Mouse (Mus musculus) embryonic fibroblast, embryonic 13.5 days (primary cell): Measurements from ENCODE around the gene Ldb1. TPM values are rescaled to one million over a fixed set of nuclear protein-coding genes. Genes with fewer than 3 reads are reported as not detected.

ENCODE experiments used
- H3K27ac ChIP-seq: 2 replicates; pipeline ENCODE4 v1.5.1; 2012; ENCODE audit warnings: low read length, control low read depth, inconsistent platforms; ENCODE audit not compliant: insufficient read depth
- H3K4me1 ChIP-seq: 2 replicates; pipeline ENCODE4 v1.6.1; 2011; ENCODE audit warnings: low read length; ENCODE audit not compliant: control insufficient read depth, insufficient read depth
- H3K4me3 ChIP-seq: 2 replicates; pipeline ENCODE4 v1.5.1; 2011; ENCODE audit warnings: mild to moderate bottlenecking, control low read depth, low read length; ENCODE audit not compliant: insufficient read depth
- CTCF ChIP-seq: IDR thresholded peaks from 2 replicates; pipeline ENCODE4 v1.5.1; 2011; ENCODE audit warnings: mild to moderate bottlenecking, control low read depth, low read length, moderate library complexity, borderline replicate concordance; ENCODE audit not compliant: insufficient read depth
- POLR2A ChIP-seq: IDR thresholded peaks from 2 replicates; pipeline ENCODE4 v1.6.1; 2011; ENCODE audit warnings: low read depth, mild to moderate bottlenecking, control low read depth, low read length, moderate library complexity
- polyA plus RNA-seq: library from polyadenylated mRNA; stranded (reverse); fragments of >200 nt; gene quantifications from 2 replicates; pipeline ENCODE4 v1.2.4, GENCODE M21; 2011; ENCODE audit warnings: low read depth; ENCODE audit not compliant: missing spikeins, insufficient read length

Ldb1 gene
- polyA plus RNA-seq, 1 experiment = 124 TPM

- H3K4me1 ChIP-seq = peaks cover 10% of the 10 kb centered on the region; the same call in 1 of the 2 replicates
- peak overlapping the region; percentile 86 for H3K4me3 ChIP-seq
- H3K27ac ChIP-seq = no peak overlapping the region
- TF ChIP-seq CTCF = no peak
Observed at GRCm38 (mm10) chr19:46038851-46039260, 6.2 kb downstream of the Ldb1 start.

GRCm38 (mm10) chr19:46037925-46038850 lies 6.8 kb downstream of the Ldb1 start:
- Histone ChIP-seq H3K4me3 (peak overlapping the region; percentile 86), H3K27ac (no peak overlapping the region), H3K4me1 (peaks cover 10% of the 10 kb centered on the region; the same call in 1 of the 2 replicates)
- no peak; the same call in 1 of the 2 replicates for TF ChIP-seq POLR2A
- TF ChIP-seq CTCF = no peak

- H3K4me3 ChIP-seq = peak overlapping the region; percentile 86
- no peak overlapping the region for H3K27ac ChIP-seq
Observed at GRCm38 (mm10) chr19:46037243-46037924, 7.6 kb downstream of the Ldb1 start.

GRCm38 (mm10) chr19:46036477-46037242 lies 8.4 kb downstream of the Ldb1 start:
- no peak for TF ChIP-seq POLR2A
- no peak for TF ChIP-seq CTCF
- Histone ChIP-seq H3K27ac (no peak overlapping the region), H3K4me3 (peak overlapping the region; percentile 86; the same call in 1 of the 2 replicates), H3K4me1 (peaks cover 10% of the 10 kb centered on the region; the same call in 1 of the 2 replicates)

More at GRCm38 (mm10) chr19:46037243-46037924, 7.6 kb downstream of the Ldb1 start:
- H3K4me1 ChIP-seq = peaks cover 10% of the 10 kb centered on the region; the same call in 1 of the 2 replicates
- TF ChIP-seq CTCF = no peak
- no peak for TF ChIP-seq POLR2A

GRCm38 (mm10) chr19:46035971-46036370 lies 9.0 kb downstream of the Ldb1 start:
- no peak overlapping the region for H3K27ac ChIP-seq
- no peak overlapping the region for H3K4me3 ChIP-seq
- TF ChIP-seq CTCF (no peak), POLR2A (no peak)
- H3K4me1 ChIP-seq = peaks cover 7% of the 10 kb centered on the region; the same call in 1 of the 2 replicates

GRCm38 (mm10) chr19:46033911-46034310 lies 11.1 kb downstream of the Ldb1 start:
- peaks cover 3% of the 10 kb centered on the region; the same call in 1 of the 2 replicates for H3K4me1 ChIP-seq
- H3K27ac ChIP-seq = no peak overlapping the region
- TF ChIP-seq CTCF (no peak), POLR2A (no peak)
- H3K4me3 ChIP-seq = no peak overlapping the region

GRCm38 (mm10) chr19:46032731-46033510 lies 12.1 kb downstream of the Ldb1 start:
- Histone ChIP-seq H3K27ac (no peak overlapping the region), H3K4me3 (no peak overlapping the region), H3K4me1 (peaks cover 3% of the 10 kb centered on the region; the same call in 1 of the 2 replicates)
- no peak for TF ChIP-seq CTCF
- TF ChIP-seq POLR2A = no peak

- TF ChIP-seq POLR2A (no peak), CTCF (no peak)
- Histone ChIP-seq H3K4me1 (peaks cover 3% of the 10 kb centered on the region; the same call in 1 of the 2 replicates), H3K27ac (no peak overlapping the region), H3K4me3 (no peak overlapping the region)
Observed at GRCm38 (mm10) chr19:46031689-46032432, 13.2 kb downstream of the Ldb1 start.
